Mouse (Mus musculus) lung, embryonic 14.5 days (tissue): ENCODE measurements around the gene Abcb10. TPM values are rescaled to one million over a fixed set of nuclear protein-coding genes. Genes with fewer than 3 reads are reported as not detected.
"Not testable (repeated sequence)": the region's sequence is repeated elsewhere in the genome, so short reads cannot be mapped to it uniquely, and the experiment has no call there.

Source experiments
- ATAC-seq: fragments of 200-750 bp; cut with Nextera tagmentation; 2 replicates; pipeline ENCODE4 v1.8.0; 2017; ENCODE audit warnings: mild to moderate bottlenecking, moderate TSS enrichment, moderate library complexity; ENCODE audit not compliant: insufficient read depth
- DNase-seq: peaks from one replicate; pipeline ENCODE4 v3.0.0-alpha.2; 2015
- H3K27ac ChIP-seq: fragments of 300-500 bp; sonication (generic); 2 replicates; pipeline ENCODE4 v1.5.1; 2014; ENCODE audit warnings: low read depth, mild to moderate bottlenecking, moderate library complexity
- H3K27me3 ChIP-seq: fragments of 300-500 bp; sonication (generic); 2 replicates; pipeline ENCODE4 v1.6.1; 2014; ENCODE audit warnings: low read length, control low read depth; ENCODE audit not compliant: insufficient read depth
- H3K36me3 ChIP-seq: fragments of 300-500 bp; sonication (generic); 2 replicates; pipeline ENCODE4 v1.6.1; 2014; ENCODE audit warnings: control low read depth; ENCODE audit not compliant: insufficient read depth
- H3K4me1 ChIP-seq: fragments of 300-500 bp; sonication (generic); 2 replicates; pipeline ENCODE4 v1.6.1; 2014; ENCODE audit warnings: antibody characterized with exemption, control low read depth; ENCODE audit not compliant: insufficient read depth
- H3K4me2 ChIP-seq: fragments of 300-500 bp; sonication (generic); 2 replicates; pipeline ENCODE4 v1.6.1; 2014; ENCODE audit warnings: mild to moderate bottlenecking
- H3K4me3 ChIP-seq: fragments of 300-500 bp; sonication (generic); 2 replicates; pipeline ENCODE4 v1.5.1; 2014; ENCODE audit warnings: low read depth, low read length
- H3K9ac ChIP-seq: fragments of 300-500 bp; sonication (generic); 2 replicates; pipeline ENCODE4 v1.6.1; 2014
- H3K9me3 ChIP-seq: fragments of 300-500 bp; sonication (generic); 2 replicates; pipeline ENCODE4 v1.6.1; 2016; ENCODE audit warnings: low read depth, low read length, control low read depth
- CTCF ChIP-seq: IDR thresholded peaks from 2 replicates; pipeline ENCODE4 v1.5.1; 2016; ENCODE audit warnings: antibody characterized with exemption, low read depth
- WGBS: fragments of 180-500 bp; shearing (Covaris S2); extraction: QIAGEN DNeasy Blood & Tissue Kit; methylation state at CpG from one replicate; pipeline ENCODE4 v1.1.7; 2014; 5-methylcytosine and 5-hydroxymethylcytosine counted together
- polyA plus RNA-seq: library from polyadenylated mRNA; unstranded; fragments of >200 nt; fragmentation: Nextera tagmentation; extraction: Ambion mirVana; gene quantifications from 2 replicates; pipeline ENCODE4 v1.2.1, GENCODE M21; 2014

The Abcb10 gene
- polyA plus RNA-seq, 1 experiment from 2014 or later, result 18.9 TPM

DNA sequence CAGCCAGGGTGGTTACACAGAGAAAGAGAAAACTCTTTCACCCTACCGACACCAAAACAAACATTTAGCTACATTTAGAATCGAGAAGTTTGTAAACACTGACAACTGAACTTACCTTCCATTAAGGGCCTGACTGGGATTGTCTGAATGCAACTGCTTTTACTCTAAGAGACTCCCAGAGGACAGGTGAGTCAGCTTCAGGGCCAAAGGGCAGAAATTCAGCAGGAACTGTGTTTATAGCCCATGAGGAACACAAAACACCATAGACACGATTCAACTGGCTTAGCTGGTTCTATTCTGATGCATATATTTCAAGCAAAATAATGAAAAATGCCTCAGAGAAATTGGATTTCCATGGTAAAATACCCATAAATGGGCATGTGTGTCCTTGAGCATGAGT lies 31.8 kb upstream of the Abcb10 start:
- ATAC-seq (no peak), DNase-seq (no peak)
- Histone ChIP-seq H3K36me3 (peaks cover under 1% of the 10 kb centered on the region; the same call in 1 of the 2 replicates), H3K4me1 (peaks cover 2% of the 10 kb centered on the region; the same call in 1 of the 2 replicates), H3K9me3 (no peaks in the 10 kb centered on the region), H3K27ac (no peak overlapping the region), H3K27me3 (no peaks in the 10 kb centered on the region), H3K9ac (no peak overlapping the region), H3K4me3 (no peak overlapping the region), H3K4me2 (no peak overlapping the region)
- 66% methylated on average over 3 of the region's 3 CpGs for WGBS
- TF ChIP-seq CTCF, result no peak

GRCm38 (mm10) chr8:124014299-124014698 lies 31.4 kb upstream of the Abcb10 start:
- H3K9ac ChIP-seq, H3K4me2 ChIP-seq, H3K27ac ChIP-seq, H3K27me3 ChIP-seq, H3K36me3 ChIP-seq, H3K4me3 ChIP-seq, H3K9me3 ChIP-seq, DNase-seq, H3K4me1 ChIP-seq, ATAC-seq: not testable (repeated sequence)
- WGBS, result 85% methylated on average over 7 of the region's 7 CpGs

DNA sequence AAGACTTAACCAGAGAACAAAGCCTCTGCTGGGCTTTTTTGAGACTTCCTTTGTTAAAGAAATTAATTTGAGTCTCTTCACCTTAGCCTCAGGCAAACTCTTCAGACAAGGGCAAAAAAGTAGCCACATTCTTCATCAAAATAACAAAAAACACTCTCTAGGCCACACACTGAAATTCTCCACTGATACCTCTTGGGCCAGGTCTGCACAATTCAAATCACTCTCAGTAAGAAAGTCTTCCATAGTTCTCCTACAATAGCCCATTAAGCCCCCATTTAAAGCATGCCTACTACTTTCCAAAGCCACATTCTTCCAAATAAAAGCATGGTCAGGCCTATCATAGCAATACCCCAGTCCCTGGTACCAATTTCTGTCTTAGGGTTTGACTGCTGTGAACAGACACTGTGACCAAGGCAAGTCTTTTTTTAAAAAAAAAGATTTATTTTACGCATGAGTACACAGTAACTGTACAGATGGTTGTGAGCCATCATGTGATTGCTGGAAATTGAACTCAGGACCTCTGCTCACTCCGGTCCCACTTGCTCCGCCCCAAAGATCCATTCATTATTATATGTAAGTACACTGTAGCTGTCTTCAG lies 29.2 kb upstream of the Abcb10 start:
- Histone ChIP-seq H3K4me3 (no peak overlapping the region), H3K36me3 (peaks cover 27% of the 10 kb centered on the region), H3K4me1 (no peaks in the 10 kb centered on the region), H3K9ac (no peak overlapping the region), H3K27ac (no peak overlapping the region), H3K9me3 (no peaks in the 10 kb centered on the region), H3K27me3 (no peaks in the 10 kb centered on the region), H3K4me2 (no peak overlapping the region)
- TF ChIP-seq CTCF, result no peak
- DNase-seq (no peak), ATAC-seq (no peak)
- WGBS, result 94% methylated on average over 3 of the region's 3 CpGs

GRCm38 (mm10) chr8:124011580-124011979 lies 28.7 kb upstream of the Abcb10 start:
- no peaks in the 10 kb centered on the region for H3K27me3 ChIP-seq
- H3K4me2 ChIP-seq, result no peak overlapping the region
- DNase-seq, result no peak
- no peak for TF ChIP-seq CTCF
- H3K27ac ChIP-seq, result no peak overlapping the region
- H3K9me3 ChIP-seq, result no peaks in the 10 kb centered on the region
- no peak overlapping the region for H3K4me3 ChIP-seq
- no peak overlapping the region for H3K9ac ChIP-seq
- no peaks in the 10 kb centered on the region for H3K4me1 ChIP-seq
- H3K36me3 ChIP-seq, result peaks cover 32% of the 10 kb centered on the region
- WGBS, result 80% methylated on average over 3 of the region's 3 CpGs
- ATAC-seq, result no peak

- peaks cover 67% of the 10 kb centered on the region for H3K36me3 ChIP-seq
- H3K4me1 ChIP-seq, result no peaks in the 10 kb centered on the region
- H3K4me2 ChIP-seq, result no peak overlapping the region
- no peak for TF ChIP-seq CTCF
- no peak for ATAC-seq
- no peaks in the 10 kb centered on the region for H3K9me3 ChIP-seq
- DNase-seq, result no peak
- H3K4me3 ChIP-seq, result no peak overlapping the region
- whole genome bisulfite sequencing, result 75% methylated on average over 6 of the region's 6 CpGs
- H3K27ac ChIP-seq, result no peak overlapping the region
- H3K9ac ChIP-seq, result no peak overlapping the region
- no peaks in the 10 kb centered on the region for H3K27me3 ChIP-seq
Measured at GRCm38 (mm10) chr8:124007829-124008228, 24.9 kb upstream of the Abcb10 start.

- ATAC-seq, result no peak
- Histone ChIP-seq H3K4me2 (no peak overlapping the region), H3K4me1 (no peaks in the 10 kb centered on the region), H3K4me3 (no peak overlapping the region), H3K27ac (no peak overlapping the region), H3K27me3 (no peaks in the 10 kb centered on the region), H3K9me3 (no peaks in the 10 kb centered on the region), H3K9ac (no peak overlapping the region), H3K36me3 (peaks cover 94% of the 10 kb centered on the region)
- 85% methylated on average over 10 of the region's 10 CpGs for WGBS
- DNase-seq, result no peak
- TF ChIP-seq CTCF, result no peak
Measured at GRCm38 (mm10) chr8:124002546-124003108, 19.7 kb upstream of the Abcb10 start.

DNA sequence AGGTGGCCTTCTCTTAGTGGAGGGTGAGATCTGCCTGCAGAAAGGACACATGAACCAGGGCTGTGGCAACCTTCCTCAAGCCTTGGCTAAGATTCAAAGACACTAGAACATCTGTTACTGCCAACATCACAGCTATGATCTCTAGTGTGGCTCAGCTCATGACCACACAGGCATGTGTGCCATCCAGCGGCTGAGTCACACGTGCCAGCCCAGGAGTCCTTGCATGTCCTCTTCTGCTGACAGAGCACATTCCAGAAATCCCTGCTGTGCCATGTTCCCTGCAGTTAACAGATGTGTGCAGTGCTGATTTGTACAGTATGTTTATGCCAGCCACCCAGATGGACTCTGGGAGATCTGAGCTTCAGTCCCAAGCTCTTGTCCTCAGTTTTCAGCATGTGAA lies 16.6 kb upstream of the Abcb10 start:
- DNase-seq (no peak), ATAC-seq (no peak)
- no peaks in the 10 kb centered on the region for H3K9me3 ChIP-seq
- no peak overlapping the region for H3K4me2 ChIP-seq
- TF ChIP-seq CTCF, result no peak
- no peak overlapping the region for H3K4me3 ChIP-seq
- no peaks in the 10 kb centered on the region for H3K4me1 ChIP-seq
- 78% methylated on average over 2 of the region's 2 CpGs for WGBS
- no peak overlapping the region for H3K9ac ChIP-seq
- no peaks in the 10 kb centered on the region for H3K27me3 ChIP-seq
- peaks cover 81% of the 10 kb centered on the region for H3K36me3 ChIP-seq
- no peak overlapping the region for H3K27ac ChIP-seq
